Mouse (Mus musculus) ZHBTc4 (cell line): ENCODE data around the gene Magix.

Experiments used
- DNase-seq: peaks from one replicate; pipeline ENCODE4 v3.0.0-alpha.2; 2011; ENCODE audit warnings: low read depth, low spot score

The Magix gene

DNA sequence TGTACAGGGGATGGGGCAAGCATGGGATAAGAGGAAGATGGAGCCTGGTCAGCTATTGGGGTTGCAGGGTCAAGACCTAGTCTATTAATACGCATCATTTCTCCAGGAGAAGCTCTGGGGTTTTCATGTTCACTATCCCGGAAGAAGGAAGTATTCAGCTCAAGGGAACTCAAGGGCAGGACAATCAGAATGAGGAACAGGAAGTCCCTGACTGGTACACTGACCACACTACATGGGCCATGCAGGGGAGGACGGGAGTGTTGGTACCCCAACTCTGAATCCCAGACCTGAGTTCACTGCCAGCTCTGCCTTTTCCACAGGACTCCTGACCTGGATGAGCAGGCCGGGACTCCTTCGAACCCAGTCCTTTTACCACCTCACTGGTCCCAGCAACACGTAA is 48.5 kb downstream of the Magix start:
- DNase-seq = no peak
